Mouse (Mus musculus) limb, embryonic 15.5 days (tissue): ENCODE results near the gene Mtrr. TPM values are rescaled to one million over a fixed set of nuclear protein-coding genes. Genes with fewer than 3 reads are reported as not detected.

Experiments used
- ATAC-seq: fragments of 200-750 bp; cut with Nextera tagmentation; 2 replicates; pipeline ENCODE4 v1.8.0; 2017; ENCODE audit warnings: low read depth, moderate TSS enrichment; ENCODE audit not compliant: insufficient number of reproducible peaks, low FRiP score, low TSS enrichment
- H3K27ac ChIP-seq: fragments of 300-500 bp; sonication (generic); 2 replicates; pipeline ENCODE4 v1.5.1; 2015; ENCODE audit warnings: moderate library complexity, mild to moderate bottlenecking, inconsistent platforms
- H3K27me3 ChIP-seq: fragments of 300-500 bp; sonication (generic); 2 replicates; pipeline ENCODE4 v1.6.1; 2015; ENCODE audit warnings: inconsistent platforms
- H3K36me3 ChIP-seq: fragments of 300-500 bp; sonication (generic); 2 replicates; pipeline ENCODE4 v1.6.1; 2015; ENCODE audit warnings: inconsistent platforms
- H3K4me1 ChIP-seq: fragments of 300-500 bp; sonication (generic); 2 replicates; pipeline ENCODE4 v1.6.1; 2015; ENCODE audit warnings: inconsistent platforms
- H3K4me2 ChIP-seq: fragments of 300-500 bp; sonication (generic); 2 replicates; pipeline ENCODE4 v1.6.1; 2015; ENCODE audit warnings: mild to moderate bottlenecking, inconsistent platforms
- H3K4me3 ChIP-seq: fragments of 300-500 bp; sonication (generic); 2 replicates; pipeline ENCODE4 v1.5.1; 2015; ENCODE audit warnings: mild to moderate bottlenecking, inconsistent platforms
- H3K9ac ChIP-seq: fragments of 300-500 bp; sonication (generic); 2 replicates; pipeline ENCODE4 v1.6.1; 2015; ENCODE audit warnings: inconsistent platforms
- H3K9me3 ChIP-seq: fragments of 300-500 bp; sonication (generic); 2 replicates; pipeline ENCODE4 v1.6.1; 2016; ENCODE audit warnings: inconsistent platforms
- WGBS: fragments of 180-500 bp; shearing (Covaris S2); methylation state at CpG from one replicate; pipeline ENCODE4 v1.1.7; 2015; 5-methylcytosine and 5-hydroxymethylcytosine counted together
- polyA plus RNA-seq: library from polyadenylated mRNA; unstranded; fragments of >200 nt; fragmentation: Nextera tagmentation; extraction: Ambion mirVana; gene quantifications from 2 replicates; pipeline ENCODE4 v1.2.1, GENCODE M21; 2015

Gene Mtrr
- polyA plus RNA-seq, 1 experiment from 2014 or later = 19.0 TPM

- Histone ChIP-seq H3K9me3 (no peaks in the 10 kb centered on the region), H3K27me3 (no peaks in the 10 kb centered on the region), H3K9ac (no peak overlapping the region), H3K36me3 (peaks cover 68% of the 10 kb centered on the region), H3K4me2 (no peak overlapping the region), H3K4me1 (peaks cover 18% of the 10 kb centered on the region; the same call in 1 of the 2 replicates), H3K4me3 (no peak overlapping the region), H3K27ac (no peak overlapping the region)
- WGBS = 88% methylated on average over 7 of the region's 7 CpGs
- no peak for ATAC-seq
Measured at GRCm38 (mm10) chr13:68585441-68585840, 3.5 kb upstream of the Mtrr start.

GRCm38 (mm10) chr13:68583961-68584360 lies 2.0 kb upstream of the Mtrr start:
- Histone ChIP-seq H3K4me1 (peaks cover 20% of the 10 kb centered on the region; the same call in 1 of the 2 replicates), H3K27ac (no peak overlapping the region), H3K9me3 (no peaks in the 10 kb centered on the region), H3K9ac (0 out of 2 replicates have a peak overlapping the region, but pooled peaks have one; percentile 17), H3K36me3 (peaks cover 53% of the 10 kb centered on the region), H3K4me3 (no peak overlapping the region), H3K27me3 (no peaks in the 10 kb centered on the region), H3K4me2 (no peak overlapping the region)
- ATAC-seq = no peak
- WGBS = 88% methylated on average over 11 of the region's 11 CpGs

- Histone ChIP-seq H3K4me3 (peak overlapping the region; percentile 94), H3K36me3 (peaks cover 48% of the 10 kb centered on the region), H3K9me3 (no peaks in the 10 kb centered on the region), H3K9ac (peak overlapping the region; percentile 85), H3K4me1 (peaks cover 20% of the 10 kb centered on the region; the same call in 1 of the 2 replicates), H3K27ac (peak overlapping the region; percentile 91), H3K4me2 (peak overlapping the region; percentile 61), H3K27me3 (no peaks in the 10 kb centered on the region)
- no peak for ATAC-seq
- 0% methylated on average over 11 of the region's 11 CpGs for WGBS
Measured at GRCm38 (mm10) chr13:68582517-68582780, 500 bp upstream of the Mtrr start.

GRCm38 (mm10) chr13:68581086-68581740 lies 736 bp downstream of the Mtrr start:
- Histone ChIP-seq H3K27ac (peak overlapping the region; percentile 91), H3K36me3 (peaks cover 49% of the 10 kb centered on the region), H3K4me1 (peaks cover 20% of the 10 kb centered on the region; the same call in 1 of the 2 replicates), H3K4me2 (peak overlapping the region; percentile 61), H3K27me3 (no peaks in the 10 kb centered on the region), H3K9me3 (no peaks in the 10 kb centered on the region), H3K4me3 (peak overlapping the region; percentile 94), H3K9ac (peak overlapping the region; percentile 56)
- WGBS = 21% methylated on average over 14 of the region's 14 CpGs
- ATAC-seq = no peak

- H3K4me3 ChIP-seq = no peak overlapping the region
- no peak for ATAC-seq
- WGBS = 82% methylated on average over 7 of the region's 7 CpGs
Measured at GRCm38 (mm10) chr13:68577945-68578344, 4.0 kb downstream of the Mtrr start.

GRCm38 (mm10) chr13:68574398-68574797 lies 7.6 kb downstream of the Mtrr start:
- H3K4me3 ChIP-seq = no peak overlapping the region
- peaks cover 53% of the 10 kb centered on the region for H3K36me3 ChIP-seq
- WGBS = 75% methylated on average over 4 of the region's 4 CpGs
- H3K9me3 ChIP-seq = no peaks in the 10 kb centered on the region
- no peak for ATAC-seq
- peaks cover 15% of the 10 kb centered on the region; the same call in 1 of the 2 replicates for H3K4me1 ChIP-seq
- H3K9ac ChIP-seq = no peak overlapping the region
- no peaks in the 10 kb centered on the region for H3K27me3 ChIP-seq
- no peak overlapping the region for H3K27ac ChIP-seq
- no peak overlapping the region for H3K4me2 ChIP-seq

More at GRCm38 (mm10) chr13:68577945-68578344, 4.0 kb downstream of the Mtrr start:
- H3K9ac ChIP-seq = no peak overlapping the region
- H3K4me2 ChIP-seq = no peak overlapping the region
- no peaks in the 10 kb centered on the region for H3K9me3 ChIP-seq
- H3K4me1 ChIP-seq = peaks cover 21% of the 10 kb centered on the region
- H3K27ac ChIP-seq = no peak overlapping the region
- H3K27me3 ChIP-seq = no peaks in the 10 kb centered on the region
- peaks cover 34% of the 10 kb centered on the region for H3K36me3 ChIP-seq

- Histone ChIP-seq H3K4me3 (no peak overlapping the region), H3K9me3 (no peaks in the 10 kb centered on the region), H3K36me3 (peaks cover 57% of the 10 kb centered on the region), H3K4me1 (peaks cover 15% of the 10 kb centered on the region; the same call in 1 of the 2 replicates), H3K27me3 (no peaks in the 10 kb centered on the region), H3K4me2 (no peak overlapping the region), H3K9ac (no peak overlapping the region), H3K27ac (peak overlapping the region; percentile 76)
- 36% methylated on average over 10 of the region's 10 CpGs for WGBS
- peak; percentile 72 for ATAC-seq
Measured at GRCm38 (mm10) chr13:68572966-68573913, 8.7 kb downstream of the Mtrr start.

- Histone ChIP-seq H3K27me3 (no peaks in the 10 kb centered on the region), H3K36me3 (peaks cover 55% of the 10 kb centered on the region), H3K9ac (no peak overlapping the region), H3K4me1 (peaks cover 15% of the 10 kb centered on the region; the same call in 1 of the 2 replicates), H3K4me2 (no peak overlapping the region), H3K9me3 (no peaks in the 10 kb centered on the region), H3K27ac (peak overlapping the region; percentile 76; the same call in 1 of the 2 replicates), H3K4me3 (no peak overlapping the region)
- 63% methylated on average over 19 of the region's 19 CpGs for WGBS
- ATAC-seq = no peak
Measured at GRCm38 (mm10) chr13:68572247-68572646, 9.7 kb downstream of the Mtrr start.

- H3K27me3 ChIP-seq = no peaks in the 10 kb centered on the region
- H3K27ac ChIP-seq = no peak overlapping the region
- H3K36me3 ChIP-seq = peaks cover 59% of the 10 kb centered on the region
- peaks cover 15% of the 10 kb centered on the region; the same call in 1 of the 2 replicates for H3K4me1 ChIP-seq
- WGBS = 49% methylated on average over 17 of the region's 17 CpGs
- H3K4me2 ChIP-seq = no peak overlapping the region
- no peak overlapping the region for H3K9ac ChIP-seq
- ATAC-seq = no peak
- no peak overlapping the region for H3K4me3 ChIP-seq
- no peaks in the 10 kb centered on the region for H3K9me3 ChIP-seq
Measured at GRCm38 (mm10) chr13:68569589-68570336, 12.2 kb downstream of the Mtrr start.

- WGBS = 92% methylated on average over 11 of the region's 11 CpGs
- Histone ChIP-seq H3K36me3 (peaks cover 69% of the 10 kb centered on the region), H3K4me2 (no peak overlapping the region), H3K9me3 (no peaks in the 10 kb centered on the region), H3K4me3 (no peak overlapping the region), H3K27ac (no peak overlapping the region), H3K9ac (no peak overlapping the region), H3K27me3 (no peaks in the 10 kb centered on the region), H3K4me1 (peaks cover 10% of the 10 kb centered on the region; the same call in 1 of the 2 replicates)
- no peak for ATAC-seq
Measured at GRCm38 (mm10) chr13:68568548-68568947, 13.4 kb downstream of the Mtrr start.

- Histone ChIP-seq H3K27me3 (no peaks in the 10 kb centered on the region), H3K4me1 (peaks cover 6% of the 10 kb centered on the region; the same call in 1 of the 2 replicates), H3K4me2 (no peak overlapping the region), H3K9me3 (no peaks in the 10 kb centered on the region), H3K27ac (no peak overlapping the region), H3K9ac (no peak overlapping the region), H3K36me3 (peaks cover 73% of the 10 kb centered on the region), H3K4me3 (no peak overlapping the region)
- ATAC-seq = no peak
- WGBS = 92% methylated on average over 9 of the region's 9 CpGs
Measured at GRCm38 (mm10) chr13:68568110-68568509, 13.8 kb downstream of the Mtrr start.
